Mouse (Mus musculus): ENCODE measurements around the gene Ifnlr1.
"Not testable (repeated sequence)": the region's sequence is repeated elsewhere in the genome, so short reads cannot be mapped to it uniquely, and the experiment has no call there.

Gene Ifnlr1

GRCm38 (mm10) chr4:135685906-135686567, at the start of gene Ifnlr1:
TSS of gene Ifnlr1 (plus strand) at chr4:135686287.
- peak; percentile 15 for DNase-seq (ENCODE audit: low spot score)

DNA sequence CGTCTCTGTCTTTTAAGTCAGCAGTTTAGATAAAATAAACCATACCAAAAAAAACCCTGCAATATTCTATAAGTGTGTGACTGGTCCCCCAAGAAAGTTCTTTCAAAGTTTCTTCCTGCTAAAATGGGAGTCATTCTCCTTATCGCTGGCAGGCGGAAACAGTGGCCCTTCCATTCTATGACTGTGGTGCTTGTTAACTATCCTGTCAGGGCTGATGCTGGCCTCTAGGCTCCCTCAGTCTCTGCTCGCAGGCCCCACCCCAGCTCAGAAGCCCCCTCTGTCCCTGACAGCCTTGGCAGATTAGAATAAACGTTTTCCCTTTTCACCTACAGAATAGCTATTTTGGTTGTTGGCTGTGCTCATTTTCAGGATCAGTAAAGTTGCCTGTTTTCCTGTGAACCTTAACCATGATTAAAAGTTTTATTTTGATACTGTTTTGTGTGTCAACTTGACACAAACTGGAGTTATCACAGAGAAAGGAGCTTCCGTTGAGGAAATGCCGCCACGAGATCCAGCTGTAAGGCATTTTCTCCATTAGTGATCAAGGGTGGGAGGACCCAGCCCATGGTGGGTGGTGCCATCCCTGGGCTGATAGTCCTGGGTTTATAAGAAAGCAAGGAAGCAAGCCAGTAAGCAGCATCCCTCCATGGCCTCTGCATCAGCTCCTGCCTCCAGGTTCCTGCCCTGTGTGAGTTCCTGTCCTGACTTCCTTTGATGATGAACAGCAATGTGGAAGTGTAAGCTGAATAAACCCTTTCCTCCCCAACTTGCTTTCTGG, 44.6 kb upstream of the Ifnlr1 start:
- not testable (repeated sequence) for DNase-seq (ENCODE audit: low spot score)

DNA sequence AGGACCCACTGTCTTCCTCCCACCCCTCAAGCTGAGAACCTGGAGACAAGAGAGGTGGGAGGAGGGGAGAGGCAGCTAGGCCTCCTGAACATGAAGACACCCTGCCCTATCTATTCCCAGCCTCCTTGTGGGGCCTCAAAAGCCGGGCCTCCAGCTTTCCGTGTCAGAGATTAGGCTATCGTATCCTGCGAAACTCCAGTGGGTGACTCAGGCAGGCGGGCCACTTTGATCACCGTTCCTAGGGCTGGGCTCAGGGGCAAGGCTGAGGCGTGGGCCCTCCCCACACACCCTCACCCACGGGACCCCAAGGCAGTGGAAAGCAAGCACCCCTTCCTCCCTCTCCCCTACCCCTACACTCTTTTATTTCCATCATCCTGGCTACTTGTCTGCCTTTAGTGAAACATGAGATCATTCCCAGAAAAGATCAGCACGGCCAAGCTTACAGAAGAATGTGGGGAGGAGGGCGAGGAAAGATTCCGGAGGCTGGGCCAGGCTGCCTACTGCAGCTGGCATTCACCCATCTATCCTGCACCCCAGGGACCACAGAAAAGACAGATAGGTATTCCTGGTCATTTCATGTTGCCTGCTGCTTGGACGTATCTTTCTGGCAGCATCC, 41.0 kb upstream of the Ifnlr1 start:
- no peak for DNase-seq (ENCODE audit: low spot score)

GRCm38 (mm10) chr4:135652966-135653607, 33.0 kb upstream of the Ifnlr1 start:
- no peak for DNase-seq (ENCODE audit: low spot score)

- no peak for DNase-seq (ENCODE audit: low spot score)
These were observed 32.1 kb upstream of the Ifnlr1 start for GRCm38 (mm10) chr4:135653956-135654355.

GRCm38 (mm10) chr4:135655499-135655898, 30.6 kb upstream of the Ifnlr1 start:
- DNase-seq (ENCODE audit: low spot score) = no peak

GRCm38 (mm10) chr4:135656094-135656589, 29.9 kb upstream of the Ifnlr1 start:
- no peak for DNase-seq (ENCODE audit: low spot score)

GRCm38 (mm10) chr4:135658484-135658883, 27.6 kb upstream of the Ifnlr1 start:
- no peak for DNase-seq (ENCODE audit: low spot score)

DNA sequence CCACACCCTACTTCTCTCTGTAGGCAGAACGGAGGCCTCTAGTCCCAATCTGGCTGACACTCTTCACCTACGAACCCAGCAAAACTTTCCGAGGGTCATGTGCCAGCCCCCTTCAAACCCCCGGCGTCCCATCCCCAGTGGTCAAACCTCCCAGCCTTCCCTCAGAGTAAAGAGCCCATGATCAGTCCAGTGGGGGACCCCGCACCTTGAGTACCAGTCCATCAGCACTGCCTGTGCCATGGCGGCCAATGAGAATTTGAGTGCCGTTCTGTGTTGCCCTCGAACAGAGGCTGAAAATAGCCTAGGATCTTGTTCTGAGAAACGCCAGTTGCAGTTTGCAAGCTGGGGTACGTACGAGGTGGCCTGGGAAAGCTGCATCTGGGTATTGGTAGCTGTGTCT, 27.2 kb upstream of the Ifnlr1 start:
- no peak for DNase-seq (ENCODE audit: low spot score)

- DNase-seq (ENCODE audit: low spot score) = no peak
These were observed 24.8 kb upstream of the Ifnlr1 start for GRCm38 (mm10) chr4:135661082-135661809.

DNA sequence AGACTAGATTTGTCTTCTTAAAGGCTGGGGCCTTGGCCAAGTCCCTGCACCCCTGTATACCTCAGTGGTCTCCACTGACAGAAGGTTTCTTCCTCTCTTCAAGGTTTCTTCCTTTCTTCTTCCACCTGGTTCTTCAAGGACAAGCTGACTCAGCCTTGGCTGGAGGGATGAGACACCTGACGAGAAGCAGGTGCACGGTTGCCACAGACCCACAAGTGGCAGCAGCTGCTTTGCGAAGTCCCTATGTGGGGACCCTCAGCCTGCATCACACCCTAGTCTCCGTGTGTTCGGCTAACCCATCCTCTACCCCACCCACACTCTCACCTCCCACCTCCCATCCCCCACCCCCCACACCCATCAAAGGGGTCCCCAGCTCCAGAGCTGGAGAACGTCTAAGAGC, 24.1 kb upstream of the Ifnlr1 start:
- no peak for DNase-seq (ENCODE audit: low spot score)

GRCm38 (mm10) chr4:135664656-135665055, 21.4 kb upstream of the Ifnlr1 start:
- no peak for DNase-seq (ENCODE audit: low spot score)

DNA sequence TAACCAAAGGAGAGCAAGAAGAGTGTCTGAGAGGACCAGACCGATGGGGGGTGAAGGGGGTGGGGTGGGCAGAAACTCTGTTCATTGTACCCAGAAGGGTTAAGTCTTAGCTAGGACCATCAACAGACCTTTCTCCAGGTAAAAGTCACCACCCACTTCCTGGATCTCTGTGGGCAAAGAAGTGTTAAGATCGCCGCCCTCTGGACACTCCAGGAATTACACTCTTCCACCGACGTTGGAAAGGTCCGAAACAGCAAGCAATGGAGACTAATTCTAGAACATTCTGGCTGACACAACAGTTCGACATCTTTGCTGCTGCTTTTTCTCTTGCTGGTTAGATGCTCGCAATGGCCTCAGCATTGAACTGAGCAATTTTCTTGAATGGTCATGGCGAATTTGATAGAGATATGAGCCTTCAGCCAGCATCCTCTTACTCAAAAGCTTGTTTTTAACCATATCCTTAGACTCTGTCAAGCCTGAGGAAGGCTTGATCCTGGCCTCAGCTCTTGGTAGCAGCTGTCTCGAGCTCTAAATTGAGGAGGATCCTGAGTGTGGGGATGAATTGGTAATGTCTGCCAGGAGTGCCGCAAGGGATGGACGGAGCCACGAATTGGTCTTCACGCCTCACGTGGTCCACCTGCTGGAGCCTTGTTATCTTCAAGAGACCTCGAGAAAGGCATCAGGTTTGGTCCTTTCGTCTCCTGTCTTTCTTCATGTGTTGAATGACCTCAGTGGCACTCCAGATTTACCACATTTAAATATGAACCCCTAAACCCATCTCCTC, 19.7 kb upstream of the Ifnlr1 start:
- peak; percentile 29 for DNase-seq (ENCODE audit: low spot score)

- peak; percentile 49 for DNase-seq (ENCODE audit: low spot score)
These were observed 18.7 kb upstream of the Ifnlr1 start for GRCm38 (mm10) chr4:135667266-135667844.

DNA sequence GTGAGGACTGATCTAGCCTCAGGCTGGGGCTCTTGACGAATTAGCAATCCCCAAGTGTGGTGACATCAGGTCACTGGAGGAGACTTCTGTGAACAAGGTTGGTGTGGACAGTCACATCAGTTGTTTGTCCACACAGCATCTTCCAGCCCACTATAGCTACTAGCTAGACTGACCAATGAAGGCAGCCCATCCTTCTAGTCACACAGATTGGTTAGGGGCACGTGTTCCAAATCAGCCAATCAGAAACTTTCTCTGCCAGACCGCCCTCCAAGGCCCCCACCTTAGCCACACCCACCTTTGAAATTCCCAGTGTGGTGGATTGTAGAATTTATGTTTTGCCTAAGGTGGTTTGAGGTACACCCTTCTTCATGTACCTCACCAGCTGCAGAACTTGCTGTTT, 12.6 kb upstream of the Ifnlr1 start:
- no peak for DNase-seq (ENCODE audit: low spot score)

DNA sequence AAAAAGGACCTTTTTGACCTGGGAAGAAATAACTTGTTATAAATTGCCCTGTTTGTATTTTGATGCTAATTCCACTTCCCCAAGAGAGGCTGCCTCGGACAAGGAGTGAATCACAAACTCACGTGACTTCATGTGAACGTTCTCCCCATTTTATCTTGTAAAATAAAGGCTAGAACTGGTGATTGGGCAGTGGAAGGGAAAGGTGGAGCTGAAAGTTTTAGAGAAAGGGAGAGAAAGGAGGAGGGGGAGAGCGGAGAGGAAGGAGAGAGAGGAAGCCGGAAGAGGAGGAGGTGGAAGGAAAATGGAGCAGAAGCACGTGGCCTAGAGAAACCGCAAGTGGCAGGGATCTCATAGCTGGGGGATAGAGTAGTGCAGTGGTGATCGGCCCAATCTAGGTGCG, 11.1 kb upstream of the Ifnlr1 start:
- no peak for DNase-seq (ENCODE audit: low spot score)

- DNase-seq (ENCODE audit: low spot score) = no peak
These were observed 9.6 kb upstream of the Ifnlr1 start for GRCm38 (mm10) chr4:135676476-135676875.

DNA sequence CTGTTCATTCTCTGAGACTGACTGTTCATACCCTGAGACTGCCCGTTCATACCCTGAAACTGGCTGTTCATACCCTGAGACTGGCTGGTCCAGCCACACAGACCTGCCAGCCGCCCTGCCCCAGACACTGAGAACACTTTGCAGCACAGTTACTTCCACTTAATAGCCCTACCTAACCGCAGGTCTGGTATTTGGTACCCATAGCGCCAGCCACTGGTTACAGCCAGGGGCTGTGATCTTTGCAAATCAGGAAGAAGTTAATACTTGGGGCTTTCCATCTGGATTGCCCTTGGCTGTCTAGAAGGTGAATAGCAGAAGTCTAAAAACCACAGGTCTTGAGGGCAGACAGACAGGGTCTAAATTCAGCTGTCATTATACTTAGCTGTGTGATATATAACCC, 6.8 kb upstream of the Ifnlr1 start:
- DNase-seq (ENCODE audit: low spot score) = no peak

GRCm38 (mm10) chr4:135681789-135682188, 4.3 kb upstream of the Ifnlr1 start:
- DNase-seq (ENCODE audit: low spot score) = no peak

GRCm38 (mm10) chr4:135683553-135683952, 2.5 kb upstream of the Ifnlr1 start:
- DNase-seq (ENCODE audit: low spot score) = no peak

DNA sequence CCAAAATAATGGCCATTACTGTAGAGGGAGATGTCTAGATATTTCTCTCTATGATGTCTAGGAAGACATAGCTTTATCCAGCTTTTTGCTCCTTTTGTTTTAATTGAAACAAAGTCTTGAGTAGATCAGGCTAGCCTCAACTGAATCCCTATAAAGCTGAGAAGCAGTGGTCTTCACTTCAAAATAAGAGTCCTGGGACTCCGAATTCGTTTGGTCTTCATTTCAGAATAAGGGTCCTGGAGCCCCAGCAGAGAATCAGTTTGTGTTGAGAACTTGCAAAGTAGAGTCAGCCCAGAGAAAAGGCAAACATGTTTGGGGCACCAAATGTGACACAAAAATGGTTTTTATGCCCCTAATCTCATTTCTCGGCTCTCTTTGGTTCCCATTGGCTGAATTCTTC, 1.4 kb upstream of the Ifnlr1 start:
- no peak for DNase-seq (ENCODE audit: low spot score)
